Mouse (Mus musculus) spleen, adult 2 months (tissue): ENCODE measurements around the gene Nkx1-2.

Source experiments
- CTCF ChIP-seq: fragments of 200-500 bp; IDR thresholded peaks from 2 replicates; pipeline ENCODE4 v1.5.1; 2011; ENCODE audit warnings: mild to moderate bottlenecking, inconsistent platforms; ENCODE audit not compliant: insufficient read depth, insufficient read length, insufficient replicate concordance; ENCODE audit errors: extremely low read depth
- POLR2A ChIP-seq: fragments of 200-500 bp; IDR thresholded peaks from 2 replicates; pipeline ENCODE4 v1.6.1; 2011; ENCODE audit warnings: low read depth, low read length, inconsistent platforms

DNA sequence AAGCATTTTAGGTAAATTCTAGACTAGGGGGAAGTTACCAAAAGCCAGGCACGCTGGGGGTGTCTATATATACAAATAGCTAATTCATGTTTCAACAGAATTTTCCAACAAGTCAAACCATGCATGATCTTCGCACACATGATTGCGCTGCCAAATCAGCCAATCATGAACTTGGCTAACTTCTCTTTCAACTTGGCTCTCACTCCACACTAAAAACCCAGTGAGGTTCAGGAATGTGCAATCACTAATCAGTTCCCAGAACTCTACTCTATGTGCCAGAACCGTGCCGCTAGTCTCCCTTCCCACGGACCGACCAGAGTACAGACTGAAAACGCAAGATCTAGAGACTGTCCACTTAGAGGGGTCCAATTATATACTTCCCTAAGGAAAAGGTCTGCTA is 28.0 kb downstream of the Nkx1-2 start:
- TF ChIP-seq CTCF, result no peak
- TF ChIP-seq POLR2A, result no peak
